Mouse (Mus musculus) lung, postnatal 10 days (tissue): ENCODE results near the gene Abcb8.

Experiments used
- DNase-seq: peaks from one replicate; pipeline ENCODE4 v3.0.0; 2021

Abcb8 gene

GRCm38 (mm10) chr5:24393392-24393997 lies at the start of gene Abcb8:
Gene Abcb8, plus strand, starts transcription at chr5:24393663.
- peak; percentile 92 for DNase-seq

DNA sequence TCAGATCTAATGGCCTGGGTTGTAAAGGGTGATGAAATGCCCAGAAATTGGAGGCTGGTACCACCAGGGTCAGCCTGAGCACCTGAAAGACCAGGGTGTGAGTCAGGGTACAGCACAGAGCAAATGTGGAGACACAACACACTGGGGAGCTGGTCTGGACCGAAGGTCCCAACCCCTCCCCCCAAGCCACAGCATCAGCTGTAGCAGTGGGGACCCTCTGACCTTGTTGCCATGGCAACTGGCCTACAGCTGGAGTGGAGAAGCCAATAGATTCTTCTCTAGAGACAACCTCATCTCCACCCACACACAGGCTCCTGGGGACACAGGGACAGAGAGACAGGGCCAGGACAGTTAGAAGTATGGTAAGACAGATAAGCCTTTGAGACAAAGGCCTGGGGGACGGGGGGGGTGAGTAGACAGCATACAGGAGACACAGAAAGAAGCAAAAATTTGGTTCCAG lies 49.5 kb upstream of the Abcb8 start:
- DNase-seq = peak; percentile 30

DNA sequence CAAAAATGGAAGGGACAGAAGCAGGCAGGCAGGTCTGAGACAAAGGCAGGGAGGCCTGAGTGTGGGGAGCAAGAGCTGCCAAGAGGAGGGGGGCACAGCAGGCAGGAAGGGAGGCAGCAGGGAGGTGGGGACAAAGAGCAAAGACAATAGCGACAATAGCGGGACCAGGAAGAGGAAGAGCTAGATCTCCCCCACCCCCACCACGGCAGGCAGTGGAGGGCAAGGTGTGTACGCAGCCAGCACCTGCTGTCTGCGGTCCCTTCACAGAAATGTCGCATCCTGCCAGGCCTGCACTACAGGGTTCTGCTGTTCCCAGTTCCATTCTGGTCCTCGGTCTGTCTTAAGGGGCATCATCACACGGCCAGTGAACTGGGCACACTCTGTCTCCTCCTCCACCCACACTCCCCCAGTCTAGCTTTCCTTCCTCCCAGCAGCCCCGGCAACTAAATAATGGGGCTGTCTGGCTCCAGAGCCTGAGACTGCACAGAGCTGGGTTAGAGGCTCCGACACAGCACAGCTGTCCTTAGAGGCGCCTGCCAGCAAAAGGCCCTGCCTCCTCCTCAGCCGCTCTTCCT lies 48.9 kb upstream of the Abcb8 start:
- peak; percentile 78 for DNase-seq

- no peak for DNase-seq
Measured at GRCm38 (mm10) chr5:24346313-24346712, 47.1 kb upstream of the Abcb8 start.

GRCm38 (mm10) chr5:24347186-24347875 lies 46.1 kb upstream of the Abcb8 start:
- DNase-seq = peak; percentile 75

DNA sequence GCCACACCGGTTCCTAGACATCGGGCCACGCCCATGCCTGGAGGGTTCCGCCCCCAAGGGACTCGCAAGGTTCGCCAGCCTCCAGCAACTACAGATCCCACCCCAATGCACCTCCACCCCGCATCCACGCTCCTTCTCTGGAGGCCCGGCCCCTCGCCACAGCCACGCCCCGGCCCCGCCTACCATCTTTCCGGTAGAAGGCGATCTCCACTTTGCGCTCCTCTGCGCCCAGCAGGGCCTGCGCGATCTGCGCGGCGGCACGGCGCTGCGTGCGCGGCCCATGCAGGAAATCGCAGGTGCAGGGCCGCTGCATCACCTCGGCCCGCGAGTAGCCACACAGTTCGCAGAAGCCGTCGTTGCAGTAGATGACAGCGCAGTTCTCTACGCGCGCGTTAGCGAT lies 45.3 kb upstream of the Abcb8 start:
- peak; percentile 90 for DNase-seq

- DNase-seq = peak; percentile 67
Measured at GRCm38 (mm10) chr5:24348546-24348945, 44.9 kb upstream of the Abcb8 start.

DNA sequence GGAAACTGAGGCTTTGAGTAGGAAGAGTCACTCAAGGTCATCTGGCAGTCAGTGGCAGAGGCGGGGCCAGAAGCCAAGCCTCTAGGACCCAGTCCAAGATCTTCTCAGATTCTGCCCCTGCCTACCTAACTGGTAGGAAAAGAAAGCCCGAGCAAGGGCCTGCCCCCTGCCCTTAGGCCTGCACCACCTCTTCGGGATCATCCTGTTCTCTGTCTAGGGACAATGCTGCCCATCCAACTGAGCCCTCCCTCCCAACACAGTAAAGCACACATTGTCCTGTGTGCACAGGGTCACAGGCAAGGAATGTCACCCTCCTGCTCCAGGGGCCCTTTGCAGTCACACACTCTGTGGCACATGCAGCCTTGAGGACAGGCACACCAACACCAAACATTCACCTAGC lies 43.4 kb upstream of the Abcb8 start:
- no peak for DNase-seq

DNA sequence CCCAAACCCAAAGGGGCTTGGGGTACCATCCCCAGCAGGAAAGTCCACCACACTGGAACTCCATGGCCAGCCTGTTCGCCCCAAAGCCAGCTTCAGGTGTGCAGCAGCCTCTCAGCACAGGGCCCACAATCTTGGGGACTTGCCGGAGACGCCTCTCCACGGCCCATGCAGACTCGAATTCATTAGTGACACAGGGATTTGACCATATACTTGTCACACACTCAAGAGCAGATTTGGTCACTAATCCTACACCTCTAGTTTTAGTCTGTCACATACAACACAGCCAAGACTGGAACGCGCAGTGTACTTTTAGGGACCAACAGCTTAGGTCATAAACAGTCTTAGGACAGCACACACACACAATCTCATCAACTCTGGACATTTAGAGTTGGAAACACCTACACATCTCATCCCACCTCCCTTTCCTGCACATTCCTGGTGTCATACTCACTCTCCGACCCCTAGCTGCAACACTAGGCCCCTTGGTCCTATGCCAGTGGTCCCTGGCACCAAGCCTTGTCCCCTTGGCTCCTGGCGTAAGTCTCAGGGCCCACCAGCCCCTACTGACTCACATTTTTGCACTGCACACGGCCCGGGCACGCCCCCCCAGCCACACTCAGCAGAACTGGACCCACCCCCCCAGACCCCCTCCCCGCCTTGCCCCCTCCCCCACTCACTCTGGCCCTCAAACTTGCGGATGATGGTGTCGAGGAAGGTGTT lies 42.8 kb upstream of the Abcb8 start:
- DNase-seq = no peak

- DNase-seq = no peak
Measured at GRCm38 (mm10) chr5:24351278-24351677, 42.2 kb upstream of the Abcb8 start, which contains the start of gene Kcnh2. Gene Kcnh2, minus strand, starts transcription at chr5:24351604.

GRCm38 (mm10) chr5:24351701-24352171 lies 41.7 kb upstream of the Abcb8 start:
- DNase-seq = peak; percentile 88

DNA sequence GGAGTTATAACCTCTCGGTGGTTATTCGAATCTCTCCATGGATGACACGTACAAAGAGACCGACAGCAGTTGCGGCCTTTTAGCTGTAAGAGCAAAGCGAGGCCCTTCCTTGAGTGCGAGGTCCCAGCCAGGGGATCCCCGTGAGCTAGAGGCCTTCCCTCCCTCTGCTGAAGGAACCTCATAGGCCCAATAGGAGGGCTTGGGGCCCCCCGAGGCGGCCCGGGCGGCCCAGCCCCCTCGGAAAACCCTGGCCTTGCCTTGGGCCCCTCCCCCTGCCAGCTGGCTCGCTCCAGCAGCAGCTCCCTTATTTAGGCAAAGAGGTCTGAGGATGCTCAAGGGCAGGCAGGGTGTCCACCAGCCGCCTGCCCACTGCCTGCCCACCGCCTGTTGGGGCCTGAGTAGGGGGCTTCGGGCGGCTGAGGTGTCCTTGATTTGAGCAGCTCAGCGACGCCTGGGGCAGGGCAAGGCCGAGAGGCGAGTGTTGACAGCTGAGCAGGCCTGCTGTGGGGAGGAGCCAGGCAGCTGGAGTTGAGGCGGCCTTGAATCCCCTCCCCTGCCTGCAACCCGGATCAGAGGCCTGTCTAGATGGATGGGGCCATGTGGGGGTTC lies 41.1 kb upstream of the Abcb8 start:
- peak; percentile 75 for DNase-seq

DNA sequence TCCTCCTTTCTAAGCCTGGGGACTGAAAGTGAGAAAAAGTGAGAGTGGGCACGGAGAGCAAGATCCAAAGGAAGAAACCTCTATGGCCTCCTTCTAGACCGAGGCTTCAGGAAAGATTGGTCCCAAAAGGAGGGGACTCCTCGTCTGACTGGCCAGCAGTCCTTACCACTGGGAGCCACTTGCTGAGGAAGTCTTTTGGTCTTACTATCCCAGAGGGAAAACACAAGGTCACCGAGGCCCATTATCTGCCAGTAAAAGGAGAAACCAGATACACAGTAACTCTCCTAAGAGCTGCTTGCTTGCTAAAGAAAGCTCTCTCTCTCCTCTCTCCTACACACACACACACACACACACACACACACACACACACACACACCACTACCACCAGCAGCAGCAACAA lies 40.1 kb upstream of the Abcb8 start:
- DNase-seq = no peak

- no peak for DNase-seq
Measured at GRCm38 (mm10) chr5:24356764-24357163, 36.7 kb upstream of the Abcb8 start.

GRCm38 (mm10) chr5:24357461-24357860 lies 36.0 kb upstream of the Abcb8 start:
- peak; percentile 87 for DNase-seq

DNA sequence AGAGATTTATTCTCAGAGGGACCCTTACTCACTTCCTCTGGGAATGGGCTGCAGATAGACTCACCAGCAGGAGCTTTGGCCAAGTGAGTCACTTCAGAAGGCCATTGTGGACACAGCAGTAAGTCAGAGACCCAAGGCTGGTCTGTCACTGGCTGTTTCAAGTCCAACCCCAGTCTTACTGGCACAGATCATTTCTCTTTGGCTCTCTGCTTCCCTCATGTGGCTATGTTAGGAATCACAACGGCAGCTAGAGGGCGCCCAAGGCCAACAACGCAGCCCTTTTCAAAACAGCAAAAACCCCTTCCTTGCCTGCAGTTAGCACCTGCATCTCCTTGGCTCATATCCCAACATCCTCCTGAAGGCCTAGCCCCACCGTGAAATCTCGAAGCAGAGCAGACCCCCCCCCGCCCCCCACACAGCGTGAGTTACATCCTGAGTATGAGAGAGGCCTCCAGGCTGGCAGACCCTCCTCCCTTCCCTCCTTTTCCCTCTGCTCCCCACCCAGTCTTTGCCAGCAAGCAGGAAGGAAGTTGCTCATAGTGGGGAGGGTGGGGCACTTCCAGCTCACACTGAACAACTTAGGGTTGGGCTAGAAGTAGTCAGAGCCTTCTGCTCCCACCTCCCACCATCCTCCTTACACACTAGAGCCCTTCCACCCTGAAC lies 32.5 kb upstream of the Abcb8 start:
- peak; percentile 89 for DNase-seq

- no peak for DNase-seq
Measured at GRCm38 (mm10) chr5:24363467-24363866, 30.0 kb upstream of the Abcb8 start.

GRCm38 (mm10) chr5:24364061-24364460 lies 29.4 kb upstream of the Abcb8 start:
- DNase-seq = no peak

DNA sequence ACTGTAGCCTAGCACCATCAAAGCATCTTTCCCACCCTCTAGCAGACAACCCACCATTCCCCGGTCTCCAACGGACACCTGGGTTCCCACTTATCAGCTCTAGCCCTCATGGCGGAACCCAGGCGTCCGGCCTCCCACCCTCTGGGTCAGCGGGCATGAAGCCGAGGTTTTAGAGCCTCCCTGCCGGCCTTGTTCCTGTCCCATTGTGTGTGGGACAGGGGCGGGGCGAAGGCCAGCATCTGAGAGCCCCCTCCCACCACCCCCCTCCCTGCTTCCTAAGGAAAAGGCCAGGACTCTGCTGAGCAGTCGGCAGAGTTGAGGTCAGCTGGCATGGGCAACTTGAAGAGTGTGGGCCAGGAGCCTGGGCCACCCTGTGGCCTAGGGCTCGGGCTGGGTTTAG lies 29.0 kb upstream of the Abcb8 start, which contains the start of gene Nos3:
Gene Nos3, plus strand, starts transcription at position 303 of the 400 bp plus-strand sequence.
- peak; percentile 73 for DNase-seq

DNA sequence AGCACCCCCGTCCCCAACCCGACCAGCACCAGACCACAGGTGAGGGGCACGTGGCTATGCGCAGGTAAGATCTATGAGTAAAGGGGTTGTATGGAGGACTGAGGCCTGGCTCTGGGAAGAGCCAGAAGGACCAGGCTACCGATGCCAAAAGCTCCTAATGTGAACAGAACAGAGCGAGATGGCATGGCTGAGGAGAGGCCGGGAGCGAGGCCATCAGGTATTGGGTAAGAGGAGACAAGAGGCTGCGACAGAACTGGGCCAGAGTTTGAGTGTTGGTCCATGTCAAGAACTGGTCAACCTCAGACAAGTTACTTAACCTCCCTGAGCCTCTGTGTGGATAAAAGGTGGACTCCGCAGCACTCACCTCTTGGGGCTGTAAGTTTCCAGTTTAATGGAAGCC lies 28.5 kb upstream of the Abcb8 start:
- no peak for DNase-seq

DNA sequence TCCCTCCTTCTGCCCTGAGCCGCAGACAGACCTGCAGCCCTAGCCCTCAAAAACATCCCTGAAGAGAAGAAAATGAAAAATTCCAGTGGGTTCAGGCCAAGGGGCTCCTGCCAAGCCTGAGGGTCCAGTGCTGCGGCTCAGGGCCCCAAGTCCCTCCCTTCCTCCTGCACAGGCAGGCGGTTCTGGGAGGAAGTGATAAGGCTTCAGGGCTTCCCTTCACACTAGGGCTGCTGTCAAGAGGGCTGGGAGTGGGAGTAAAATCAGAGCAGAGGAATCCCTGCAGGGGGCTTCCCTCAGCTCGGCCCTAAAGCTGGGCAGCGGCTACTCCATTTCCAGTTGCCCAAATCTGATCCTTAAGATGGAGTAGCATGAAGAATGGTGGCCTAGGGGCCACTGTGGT lies 27.9 kb upstream of the Abcb8 start:
- peak; percentile 31 for DNase-seq

- no peak for DNase-seq
Measured at GRCm38 (mm10) chr5:24366426-24366825, 27.0 kb upstream of the Abcb8 start.
